Mouse (Mus musculus) kidney, embryonic 14.5 days (tissue): ENCODE measurements around the gene Acat3. TPM values are rescaled to one million over a fixed set of nuclear protein-coding genes. Genes with fewer than 3 reads are reported as not detected.

Source experiments
- ATAC-seq: fragments of 200-750 bp; cut with Nextera tagmentation; 2 replicates; pipeline ENCODE4 v1.8.0; 2017; ENCODE audit warnings: moderate number of reproducible peaks, mild to moderate bottlenecking, moderate TSS enrichment, moderate library complexity; ENCODE audit not compliant: low FRiP score, low TSS enrichment
- H3K27ac ChIP-seq: fragments of 300-500 bp; sonication (generic); 2 replicates; pipeline ENCODE4 v1.5.1; 2014; ENCODE audit warnings: low read depth, mild to moderate bottlenecking, low read length, moderate library complexity, mixed read lengths
- H3K27me3 ChIP-seq: fragments of 300-500 bp; sonication (generic); 2 replicates; pipeline ENCODE4 v1.6.1; 2014; ENCODE audit warnings: mild to moderate bottlenecking, low read length; ENCODE audit not compliant: control insufficient read depth, insufficient read depth
- H3K36me3 ChIP-seq: fragments of 300-500 bp; sonication (generic); 2 replicates; pipeline ENCODE4 v1.6.1; 2014; ENCODE audit warnings: low read length, mixed read lengths; ENCODE audit not compliant: control insufficient read depth, insufficient read depth
- H3K4me1 ChIP-seq: fragments of 300-500 bp; sonication (generic); 2 replicates; pipeline ENCODE4 v1.6.1; 2014; ENCODE audit warnings: low read length, mixed read lengths; ENCODE audit not compliant: control insufficient read depth, insufficient read depth
- H3K4me2 ChIP-seq: fragments of 300-500 bp; sonication (generic); replicated peaks from 2 replicates; pipeline ENCODE4 v1.6.1; 2014; ENCODE audit warnings: low read depth, mild to moderate bottlenecking, low read length
- H3K4me3 ChIP-seq: fragments of 300-500 bp; sonication (generic); 2 replicates; pipeline ENCODE4 v1.5.1; 2014; ENCODE audit warnings: mild to moderate bottlenecking, low read length
- H3K9ac ChIP-seq: fragments of 300-500 bp; sonication (generic); 2 replicates; pipeline ENCODE4 v1.6.1; 2014; ENCODE audit warnings: low read depth, mild to moderate bottlenecking, low read length, moderate library complexity
- H3K9me3 ChIP-seq: fragments of 300-500 bp; sonication (generic); 2 replicates; pipeline ENCODE4 v1.6.1; 2016; ENCODE audit warnings: low read length; ENCODE audit not compliant: control insufficient read depth
- WGBS: fragments of 180-500 bp; shearing (Covaris S2); extraction: QIAGEN DNeasy Blood & Tissue Kit; methylation state at CpG from one replicate; pipeline ENCODE4 v1.1.7; 2014; 5-methylcytosine and 5-hydroxymethylcytosine counted together
- polyA plus RNA-seq: library from polyadenylated mRNA; unstranded; fragments of >200 nt; fragmentation: Nextera tagmentation; extraction: Ambion mirVana; gene quantifications from 2 replicates; pipeline ENCODE4 v1.2.1, GENCODE M21; 2014

Gene Acat3
- polyA plus RNA-seq, 1 experiment from 2014 or later: 0.76 TPM

DNA sequence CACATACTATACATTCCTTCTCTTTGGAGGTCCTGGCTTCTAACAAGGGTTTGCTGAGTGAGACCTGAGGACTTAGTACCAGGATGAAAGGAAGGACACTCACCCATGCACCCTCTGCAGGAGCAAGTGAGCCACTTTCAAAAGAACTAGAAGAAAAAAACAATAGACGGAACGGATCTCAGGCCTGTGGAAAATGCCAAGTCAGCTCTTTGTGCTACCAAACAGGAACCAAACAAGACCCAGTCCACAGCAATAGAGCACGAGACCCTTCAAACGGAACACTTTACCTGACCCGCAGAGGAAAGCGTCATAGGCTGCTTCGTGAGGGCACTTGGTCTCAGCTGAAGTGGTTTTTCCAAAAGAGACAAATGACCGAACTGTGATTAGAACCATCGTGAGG, 48.4 kb downstream of the Acat3 start:
- no peak overlapping the region for H3K9ac ChIP-seq
- no peaks in the 10 kb centered on the region; the same call in 1 of the 2 replicates for H3K36me3 ChIP-seq
- ATAC-seq: no peak
- no peak overlapping the region for H3K4me3 ChIP-seq
- H3K27ac ChIP-seq: no peak overlapping the region
- WGBS: 87% methylated on average over 9 of the region's 9 CpGs
- no peak overlapping the region for H3K4me2 ChIP-seq
- H3K9me3 ChIP-seq: no peaks in the 10 kb centered on the region
- H3K4me1 ChIP-seq: no peaks in the 10 kb centered on the region
- H3K27me3 ChIP-seq: no peaks in the 10 kb centered on the region

- 94% methylated on average over 4 of the region's 4 CpGs for WGBS
- no peaks in the 10 kb centered on the region for H3K9me3 ChIP-seq
- H3K4me2 ChIP-seq: no peak overlapping the region
- no peak overlapping the region for H3K9ac ChIP-seq
- H3K4me1 ChIP-seq: 0 out of 2 replicates have a peak, but pooled peaks cover 2% of the 10 kb centered on the region
- no peak for ATAC-seq
- H3K36me3 ChIP-seq: no peaks in the 10 kb centered on the region; the same call in 1 of the 2 replicates
- H3K27me3 ChIP-seq: no peaks in the 10 kb centered on the region
- H3K27ac ChIP-seq: no peak overlapping the region
- no peak overlapping the region for H3K4me3 ChIP-seq
Observed at GRCm38 (mm10) chr17:12891054-12891453, 49.3 kb downstream of the Acat3 start.

DNA sequence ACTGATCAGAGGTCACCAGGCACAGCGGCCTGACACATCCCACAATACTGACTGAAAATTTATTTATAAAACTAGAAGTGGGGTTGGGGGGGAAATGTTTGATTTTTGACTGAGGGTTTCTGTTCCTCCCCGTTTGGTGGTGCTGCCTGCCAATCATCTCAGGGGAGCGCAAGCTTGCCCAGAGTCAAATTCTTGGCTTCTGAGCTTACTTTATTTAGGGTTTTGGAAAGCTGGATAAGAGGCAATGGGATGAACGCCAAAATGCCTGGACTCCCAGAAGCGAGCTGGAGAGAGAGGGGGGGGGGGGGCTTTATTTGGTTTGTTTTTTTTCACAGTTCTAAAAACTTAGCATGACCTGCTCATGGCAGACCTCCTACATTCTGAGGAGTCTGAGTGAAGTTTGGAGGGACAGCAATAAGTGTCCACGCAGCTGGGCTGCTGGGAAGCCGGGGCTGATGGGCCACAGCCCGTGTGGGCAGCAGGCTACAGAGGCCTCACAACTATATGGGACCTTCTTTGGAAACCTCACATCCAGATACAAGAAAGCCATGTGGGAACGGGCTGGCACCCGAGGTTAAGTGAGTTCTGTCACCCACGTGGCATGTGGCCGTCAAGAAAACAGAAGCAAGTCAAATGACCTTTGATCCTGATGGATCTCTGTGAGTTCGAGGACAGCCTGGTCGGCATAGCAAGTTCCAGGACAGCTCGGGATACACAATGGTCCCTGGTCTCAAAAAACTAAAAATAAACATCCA, 53.2 kb downstream of the Acat3 start:
- no peak overlapping the region for H3K27ac ChIP-seq

GRCm38 (mm10) chr17:12886620-12887019, 53.8 kb downstream of the Acat3 start:
- Histone ChIP-seq H3K4me1 (0 out of 2 replicates have a peak, but pooled peaks cover 2% of the 10 kb centered on the region), H3K4me3 (no peak overlapping the region), H3K9me3 (no peaks in the 10 kb centered on the region), H3K9ac (no peak overlapping the region), H3K27ac (no peak overlapping the region), H3K27me3 (no peaks in the 10 kb centered on the region), H3K4me2 (no peak overlapping the region), H3K36me3 (no peaks in the 10 kb centered on the region; the same call in 1 of the 2 replicates)
- 33% methylated on average over 6 of the region's 6 CpGs for WGBS
- ATAC-seq: no peak

More for the DNA sequence above, 53.2 kb downstream of the Acat3 start:
- H3K9me3 ChIP-seq: no peaks in the 10 kb centered on the region
- 0 out of 2 replicates have a peak, but pooled peaks cover 2% of the 10 kb centered on the region for H3K4me1 ChIP-seq
- WGBS: 67% methylated on average over 15 of the region's 15 CpGs
- no peak overlapping the region for H3K4me3 ChIP-seq
- no peak overlapping the region for H3K9ac ChIP-seq
- no peak for ATAC-seq
- no peaks in the 10 kb centered on the region for H3K27me3 ChIP-seq
- no peak overlapping the region for H3K4me2 ChIP-seq
- no peaks in the 10 kb centered on the region; the same call in 1 of the 2 replicates for H3K36me3 ChIP-seq

- no peak for ATAC-seq
- no peak overlapping the region for H3K9ac ChIP-seq
- H3K9me3 ChIP-seq: no peaks in the 10 kb centered on the region
- no peak overlapping the region for H3K4me2 ChIP-seq
- H3K36me3 ChIP-seq: no peaks in the 10 kb centered on the region
- H3K4me1 ChIP-seq: 0 out of 2 replicates have a peak, but pooled peaks cover under 1% of the 10 kb centered on the region
- H3K4me3 ChIP-seq: no peak overlapping the region
- no peak overlapping the region for H3K27ac ChIP-seq
- no peaks in the 10 kb centered on the region; the same call in 1 of the 2 replicates for H3K27me3 ChIP-seq
- 92% methylated on average over 1 of the region's 1 CpGs for WGBS
Observed at GRCm38 (mm10) chr17:12881216-12881615, 59.2 kb downstream of the Acat3 start.

DNA sequence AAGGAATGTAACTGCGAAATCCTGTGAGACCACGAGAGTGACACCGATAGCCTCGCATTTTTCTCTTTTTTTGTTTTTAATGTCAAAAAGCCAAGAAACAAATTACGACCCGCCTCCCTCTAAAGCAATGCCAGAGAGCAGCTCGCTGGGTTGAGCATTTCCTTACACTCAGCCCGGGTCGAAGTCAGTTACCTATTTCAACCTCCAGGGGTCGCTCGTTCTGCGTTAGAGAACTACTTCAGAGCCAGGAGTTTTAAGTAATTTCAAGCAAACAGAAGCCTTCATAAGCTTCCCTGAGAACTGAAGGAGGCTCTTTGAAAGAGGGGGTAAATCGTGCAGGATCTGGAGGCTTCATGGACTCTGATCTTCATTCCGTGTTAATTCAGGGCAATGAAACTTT, 60.2 kb downstream of the Acat3 start:
- H3K27me3 ChIP-seq: no peaks in the 10 kb centered on the region; the same call in 1 of the 2 replicates
- H3K4me1 ChIP-seq: no peaks in the 10 kb centered on the region
- 2% methylated on average over 14 of the region's 14 CpGs for WGBS
- H3K9me3 ChIP-seq: no peaks in the 10 kb centered on the region; the same call in 1 of the 2 replicates
- H3K36me3 ChIP-seq: no peaks in the 10 kb centered on the region
- peak overlapping the region; percentile 43 for H3K4me2 ChIP-seq
- H3K4me3 ChIP-seq: no peak overlapping the region
- H3K9ac ChIP-seq: 0 out of 2 replicates have a peak overlapping the region, but pooled peaks have one; percentile 14
- H3K27ac ChIP-seq: no peak overlapping the region
- ATAC-seq: peak; percentile 81

GRCm38 (mm10) chr17:12875734-12876133, 64.7 kb downstream of the Acat3 start, which contains the start of gene Mrgprh:
Mrgprh (plus strand) TSS chr17:12876034.
- no peak for ATAC-seq
- H3K4me1 ChIP-seq: no peaks in the 10 kb centered on the region
- no peak within 1 kb of the TSS for H3K27ac ChIP-seq
- H3K36me3 ChIP-seq: no peaks in the 10 kb centered on the region
- WGBS: 83% methylated on average over 5 of the region's 5 CpGs
- H3K9ac ChIP-seq: no peak within 1 kb of the TSS
- H3K9me3 ChIP-seq: no peaks in the 10 kb centered on the region; the same call in 1 of the 2 replicates
- H3K27me3 ChIP-seq: no peaks in the 10 kb centered on the region; the same call in 1 of the 2 replicates
- no peak within 1 kb of the TSS for H3K4me2 ChIP-seq
- no peak within 1 kb of the TSS for H3K4me3 ChIP-seq
